Mouse (Mus musculus): ENCODE data around the gene Unc93a. TPM values are rescaled to one million over a fixed set of nuclear protein-coding genes. Genes with fewer than 3 reads are reported as not detected.
"Not testable (repeated sequence)": the region's sequence is repeated elsewhere in the genome, so short reads cannot be mapped to it uniquely, and the experiment has no call there.

Gene Unc93a
- polyA plus RNA-seq (2015; fragmentation: Nextera tagmentation; extraction: Ambion mirVana): 0.09 TPM in 1 of 2 replicates, not detected in the other

DNA sequence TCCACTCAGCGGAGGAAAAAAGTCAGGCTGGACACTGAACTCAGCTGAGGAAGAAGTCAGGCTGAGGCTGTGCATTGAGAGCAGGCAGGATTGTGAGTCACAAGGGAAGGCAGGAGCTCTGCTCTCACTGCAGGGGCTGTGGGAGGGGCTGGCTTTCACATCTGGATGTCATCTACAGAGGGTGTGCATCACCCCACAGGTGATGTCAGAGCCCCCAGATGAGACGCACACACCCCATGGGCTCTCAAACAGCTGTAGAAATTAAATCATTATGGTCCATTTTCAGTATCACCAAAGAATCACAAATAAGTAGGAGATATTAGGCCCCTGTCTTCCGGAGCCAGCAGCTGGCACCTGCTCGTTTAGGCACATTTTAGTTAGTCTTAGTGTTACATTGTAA lies at the start of gene Unc93a:
TSS of gene Unc93a (minus strand) at position 101 of the 400 bp plus-strand sequence.
- not testable (repeated sequence) for H3K4me1 ChIP-seq; H3K4me3 ChIP-seq; H3K27ac ChIP-seq; H3K4me2 ChIP-seq; ATAC-seq; H3K9me3 ChIP-seq (replicated peaks); H3K9ac ChIP-seq; H3K27me3 ChIP-seq; H3K36me3 ChIP-seq (ENCODE audit: poor library complexity, severe bottlenecking)
- 71% methylated on average over 3 of the region's 4 CpGs for WGBS

DNA sequence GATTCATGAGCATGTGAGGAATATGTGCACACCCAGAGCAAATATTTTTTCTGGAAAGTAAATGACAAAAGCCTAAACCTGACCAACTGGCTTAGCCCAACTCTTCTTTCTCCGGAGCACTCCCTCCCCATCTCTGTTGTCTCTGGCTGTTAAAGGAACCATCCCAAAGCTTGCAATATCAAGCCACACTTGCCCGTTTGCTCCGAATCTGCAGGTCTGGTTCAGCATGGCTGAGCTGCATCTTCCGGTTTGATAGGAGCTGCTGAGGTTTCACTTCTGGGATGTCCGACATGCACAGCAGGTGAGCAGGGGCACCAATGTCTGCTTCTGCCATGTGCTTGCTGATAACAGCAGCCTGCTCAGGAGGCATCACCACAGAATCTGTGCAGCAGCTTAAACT lies 48.9 kb upstream of the Unc93a start:
- 91% methylated on average over 5 of the region's 5 CpGs for WGBS
- H3K4me1 ChIP-seq; H3K36me3 ChIP-seq (ENCODE audit: poor library complexity, severe bottlenecking); H3K27me3 ChIP-seq; H3K27ac ChIP-seq; H3K9ac ChIP-seq; H3K4me2 ChIP-seq; ATAC-seq; H3K4me3 ChIP-seq: not testable (repeated sequence)
- peaks cover 45% of the 10 kb centered on the region for H3K9me3 ChIP-seq (replicated peaks)

DNA sequence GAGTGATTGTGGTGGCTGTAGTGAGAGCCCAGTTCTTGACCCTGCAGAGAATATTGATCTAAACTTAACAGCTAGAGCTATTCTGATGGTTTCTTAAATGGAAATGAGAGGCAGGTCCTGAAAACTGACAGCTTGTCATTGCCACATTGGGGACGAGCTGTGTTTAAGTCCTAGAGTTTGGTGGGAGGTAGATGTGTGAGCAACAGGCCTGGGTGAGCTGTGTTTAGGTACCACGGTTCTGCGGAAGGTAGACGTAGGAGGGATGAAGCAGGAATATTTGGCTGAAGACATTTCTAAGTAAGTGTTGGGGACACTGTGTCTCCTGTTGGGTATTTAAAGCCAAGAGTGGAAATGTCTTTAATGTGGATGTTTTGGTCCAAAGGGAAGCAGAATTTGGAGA lies 47.4 kb upstream of the Unc93a start:
- H3K27me3 ChIP-seq; H3K27ac ChIP-seq; H3K9ac ChIP-seq; H3K4me3 ChIP-seq; H3K36me3 ChIP-seq (ENCODE audit: poor library complexity, severe bottlenecking); H3K4me2 ChIP-seq; H3K4me1 ChIP-seq; ATAC-seq: not testable (repeated sequence)
- H3K9me3 ChIP-seq (replicated peaks): peaks cover 38% of the 10 kb centered on the region
- WGBS: 85% methylated on average over 4 of the region's 4 CpGs

DNA sequence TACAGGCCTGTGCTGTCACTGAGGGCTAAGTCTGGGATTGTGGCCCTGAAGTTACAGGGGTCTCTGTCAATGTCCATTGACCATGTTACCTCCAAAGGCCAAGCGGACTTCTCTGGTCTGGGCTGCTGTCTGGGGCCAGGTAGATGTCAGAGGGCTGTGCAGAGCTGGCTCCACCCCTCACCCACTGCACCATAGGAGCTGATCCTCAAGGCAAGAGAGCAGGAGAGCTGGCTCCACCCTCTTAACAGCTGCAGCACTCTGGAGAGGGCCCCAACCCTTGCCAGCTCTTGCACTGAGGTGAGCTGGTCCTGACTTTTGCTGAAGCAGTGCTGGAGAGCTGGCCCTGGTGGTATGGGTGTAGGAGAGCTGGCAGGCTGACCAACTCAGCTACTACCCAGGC lies 46.2 kb upstream of the Unc93a start:
- not testable (repeated sequence) for H3K27ac ChIP-seq; H3K36me3 ChIP-seq (ENCODE audit: poor library complexity, severe bottlenecking); H3K4me1 ChIP-seq; ATAC-seq; H3K27me3 ChIP-seq; H3K9ac ChIP-seq; H3K4me3 ChIP-seq; H3K4me2 ChIP-seq
- WGBS: 55% methylated on average over 1 of the region's 1 CpGs
- peaks cover 33% of the 10 kb centered on the region for H3K9me3 ChIP-seq (replicated peaks)

DNA sequence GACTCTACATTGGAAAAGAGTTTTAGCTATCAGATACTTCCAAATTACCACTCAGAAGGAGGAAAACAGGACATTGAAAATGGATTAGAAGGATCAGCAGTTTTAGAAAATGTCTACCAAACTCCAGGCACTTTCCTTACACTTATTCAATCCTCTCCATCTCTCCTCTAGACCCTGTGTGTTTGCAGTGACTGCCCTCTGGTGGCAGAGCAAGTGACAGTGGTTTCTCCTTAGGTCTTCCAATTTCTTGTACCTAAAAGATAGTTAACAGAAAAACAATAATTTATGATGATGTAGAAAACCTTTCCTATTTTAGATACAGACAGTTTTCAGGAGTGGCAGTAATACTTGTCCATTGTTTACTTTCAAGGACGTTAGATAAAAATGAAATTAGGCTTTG lies 44.0 kb upstream of the Unc93a start:
- peaks cover 13% of the 10 kb centered on the region for H3K9me3 ChIP-seq (replicated peaks)
- 60% methylated on average over 1 of the region's 1 CpGs for WGBS
- not testable (repeated sequence) for H3K4me2 ChIP-seq; H3K4me3 ChIP-seq; H3K4me1 ChIP-seq; ATAC-seq; H3K27ac ChIP-seq; H3K9ac ChIP-seq; H3K27me3 ChIP-seq; H3K36me3 ChIP-seq (ENCODE audit: poor library complexity, severe bottlenecking)

DNA sequence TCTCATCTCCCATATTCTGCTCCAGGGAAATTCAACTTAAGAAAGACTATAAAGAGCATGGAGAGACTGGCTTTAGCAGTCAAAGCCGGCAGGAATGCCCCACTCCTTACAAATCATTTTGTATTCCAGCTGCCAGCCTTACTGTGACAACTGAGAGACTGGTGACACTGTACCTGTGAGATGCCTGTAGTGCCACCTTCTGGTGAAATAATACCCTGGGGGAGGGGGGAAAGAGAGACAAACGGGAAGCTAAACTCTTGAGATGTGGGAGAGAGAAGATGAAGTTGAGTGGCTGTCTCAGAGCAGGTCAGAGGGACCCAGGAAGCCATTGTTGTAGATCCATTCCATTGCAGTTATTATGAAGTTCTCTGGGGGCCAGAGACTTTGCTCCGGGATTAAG lies 42.4 kb upstream of the Unc93a start:
- not testable (repeated sequence) for H3K4me2 ChIP-seq; H3K9me3 ChIP-seq (replicated peaks); H3K9ac ChIP-seq; ATAC-seq; H3K4me1 ChIP-seq; H3K36me3 ChIP-seq (ENCODE audit: poor library complexity, severe bottlenecking); H3K27ac ChIP-seq; H3K4me3 ChIP-seq; H3K27me3 ChIP-seq
- 55% methylated on average over 2 of the region's 3 CpGs for WGBS

DNA sequence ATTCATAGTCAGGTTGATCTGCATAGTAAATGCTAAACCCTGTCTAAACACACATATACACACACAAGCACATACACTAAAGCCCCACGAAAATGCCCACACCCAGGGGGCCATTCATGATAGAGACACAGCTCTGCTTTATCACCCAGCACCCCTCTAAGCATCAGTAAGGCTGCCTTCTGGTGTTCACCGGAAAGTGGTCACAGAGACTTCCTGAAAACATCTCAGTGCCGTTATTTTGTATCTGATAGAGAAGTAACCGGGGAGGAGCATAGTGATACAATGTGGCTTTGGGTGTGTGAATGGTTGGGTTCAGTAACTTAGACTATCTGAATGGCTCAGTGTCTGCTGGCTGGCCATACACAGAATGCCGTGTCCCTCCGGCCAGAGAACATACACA lies 42.0 kb upstream of the Unc93a start:
- H3K4me3 ChIP-seq; H3K9me3 ChIP-seq (replicated peaks); H3K27ac ChIP-seq; H3K27me3 ChIP-seq; ATAC-seq; H3K9ac ChIP-seq; H3K4me2 ChIP-seq; H3K36me3 ChIP-seq (ENCODE audit: poor library complexity, severe bottlenecking); H3K4me1 ChIP-seq: not testable (repeated sequence)
- WGBS: 88% methylated on average over 6 of the region's 6 CpGs

DNA sequence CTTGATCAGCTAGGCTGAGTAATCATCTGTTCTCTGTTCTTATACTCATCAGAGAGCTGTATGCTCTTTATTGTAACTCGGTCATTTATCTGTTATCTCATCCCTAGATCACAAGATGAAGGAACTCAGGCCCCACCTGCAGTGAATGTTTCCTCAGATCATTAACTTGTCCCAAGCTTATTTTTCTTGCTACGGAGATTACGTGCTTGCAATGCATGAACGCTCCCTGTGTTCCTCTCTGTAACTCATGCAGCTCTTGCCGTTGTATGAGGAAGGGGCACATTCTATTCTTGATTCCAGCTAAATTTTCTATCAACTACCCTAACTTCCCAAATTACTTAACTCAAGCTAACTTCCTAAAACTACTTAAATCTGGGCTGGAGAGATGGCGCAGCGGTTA lies 14.5 kb upstream of the Unc93a start:
- not testable (repeated sequence) for H3K27me3 ChIP-seq; H3K4me3 ChIP-seq; H3K36me3 ChIP-seq (ENCODE audit: poor library complexity, severe bottlenecking); ATAC-seq; H3K9ac ChIP-seq; H3K9me3 ChIP-seq (replicated peaks); H3K4me1 ChIP-seq; H3K27ac ChIP-seq; H3K4me2 ChIP-seq
- WGBS: 87% methylated on average over 7 of the region's 7 CpGs

DNA sequence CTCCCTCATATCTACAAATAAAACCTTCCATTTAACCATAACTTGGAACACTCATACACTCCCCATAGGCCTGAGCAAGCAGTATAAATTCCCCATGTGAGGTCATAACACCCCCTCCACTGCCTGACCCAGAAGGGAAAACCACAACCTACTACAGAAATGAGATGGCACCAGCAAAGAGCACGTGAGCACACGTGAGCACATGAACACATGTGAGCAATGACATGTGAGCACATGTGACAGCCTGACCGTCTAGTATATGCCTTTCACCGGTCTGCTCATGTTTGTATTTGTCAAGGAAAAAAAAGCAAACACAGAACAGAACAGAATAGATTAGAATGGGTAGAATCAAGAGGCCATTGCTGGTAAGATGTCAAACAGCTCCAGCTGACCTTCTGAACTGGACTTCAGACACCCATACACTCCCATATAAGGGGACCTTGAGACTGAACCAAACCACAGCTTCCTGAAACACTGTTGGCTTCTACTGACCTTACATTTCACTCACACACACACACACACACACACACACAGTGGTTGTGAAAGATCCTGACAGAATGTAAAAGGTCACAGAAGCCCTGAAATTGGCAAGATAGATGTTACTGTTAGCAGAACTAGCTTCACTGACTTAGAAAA lies 13.1 kb upstream of the Unc93a start:
- H3K4me1 ChIP-seq; H3K4me2 ChIP-seq; H3K9me3 ChIP-seq (replicated peaks); H3K4me3 ChIP-seq; H3K36me3 ChIP-seq (ENCODE audit: poor library complexity, severe bottlenecking); H3K9ac ChIP-seq; H3K27me3 ChIP-seq; H3K27ac ChIP-seq; ATAC-seq: not testable (repeated sequence)
- WGBS: 85% methylated on average over 4 of the region's 4 CpGs

DNA sequence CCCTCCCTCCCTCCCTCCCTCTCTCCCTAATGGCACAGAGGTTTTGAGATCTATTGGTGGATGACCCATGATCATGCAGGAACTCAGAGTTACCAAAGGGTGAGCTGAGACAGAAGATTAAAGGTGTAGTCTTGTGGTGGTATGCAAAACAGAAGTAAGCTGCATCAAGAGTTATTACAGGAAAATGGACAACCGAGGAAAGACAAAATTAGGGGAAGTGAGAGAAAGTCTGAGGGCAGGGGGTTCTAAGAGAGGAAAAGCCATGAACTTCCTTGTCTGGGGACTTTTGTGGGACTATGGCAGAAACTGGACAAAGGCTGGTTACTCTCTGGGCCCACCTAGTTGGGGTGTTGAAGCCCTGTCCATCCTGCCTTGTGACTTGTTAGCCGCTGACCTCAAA lies 11.1 kb upstream of the Unc93a start:
- not testable (repeated sequence) for H3K4me1 ChIP-seq; H3K4me2 ChIP-seq; H3K27ac ChIP-seq; H3K27me3 ChIP-seq; H3K4me3 ChIP-seq; H3K9me3 ChIP-seq (replicated peaks); H3K36me3 ChIP-seq (ENCODE audit: poor library complexity, severe bottlenecking); ATAC-seq; H3K9ac ChIP-seq
- WGBS: no CpG with 5 or more reads among the region's 2 CpGs

DNA sequence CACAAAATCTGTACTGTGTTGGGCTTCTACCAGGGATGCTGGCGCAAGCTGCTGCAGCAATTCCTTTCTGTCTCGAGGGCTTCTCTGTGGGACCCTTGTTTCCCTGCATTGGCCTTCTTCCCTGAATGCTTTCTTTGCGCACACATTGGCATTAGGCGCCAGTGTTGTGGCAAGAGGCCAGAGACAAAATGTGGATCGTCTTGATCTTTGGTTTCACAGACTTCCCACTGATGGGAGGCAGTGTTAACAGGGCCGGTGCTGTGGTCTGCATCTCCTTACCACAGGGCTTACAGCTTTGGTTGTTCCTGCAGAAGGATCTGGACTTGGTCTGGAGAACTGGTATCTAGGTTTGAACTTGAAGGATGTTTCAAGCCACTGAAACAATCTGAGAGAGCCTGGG lies 3.7 kb upstream of the Unc93a start:
- H3K27ac ChIP-seq; H3K27me3 ChIP-seq; H3K4me1 ChIP-seq; ATAC-seq; H3K9me3 ChIP-seq (replicated peaks); H3K36me3 ChIP-seq (ENCODE audit: poor library complexity, severe bottlenecking); H3K4me3 ChIP-seq; H3K4me2 ChIP-seq; H3K9ac ChIP-seq: not testable (repeated sequence)
- 73% methylated on average over 2 of the region's 6 CpGs for WGBS

DNA sequence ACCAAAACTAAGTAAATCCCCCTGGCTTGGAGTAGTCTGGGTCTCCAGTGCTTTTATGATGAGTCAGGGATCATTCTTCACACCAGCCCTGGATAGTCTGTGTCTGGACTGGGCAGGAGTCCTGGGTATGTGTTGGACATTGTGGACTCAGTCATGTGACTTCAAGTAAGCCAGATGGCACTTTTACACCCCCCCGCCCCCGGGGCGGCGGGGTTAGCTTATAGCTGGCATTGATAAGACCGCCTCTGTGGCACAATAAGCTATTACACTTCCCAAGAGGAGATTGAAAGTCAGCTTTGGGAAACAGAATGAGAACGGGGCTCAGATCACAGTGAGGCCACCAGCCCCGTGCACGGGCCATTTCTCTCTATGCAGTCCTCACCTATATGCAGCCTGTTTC lies 742 bp upstream of the Unc93a start:
- not testable (repeated sequence) for H3K4me1 ChIP-seq; H3K27ac ChIP-seq; ATAC-seq; H3K4me3 ChIP-seq; H3K36me3 ChIP-seq (ENCODE audit: poor library complexity, severe bottlenecking); H3K9ac ChIP-seq; H3K27me3 ChIP-seq; H3K4me2 ChIP-seq; H3K9me3 ChIP-seq (replicated peaks)
- WGBS: 89% methylated on average over 8 of the region's 8 CpGs

DNA sequence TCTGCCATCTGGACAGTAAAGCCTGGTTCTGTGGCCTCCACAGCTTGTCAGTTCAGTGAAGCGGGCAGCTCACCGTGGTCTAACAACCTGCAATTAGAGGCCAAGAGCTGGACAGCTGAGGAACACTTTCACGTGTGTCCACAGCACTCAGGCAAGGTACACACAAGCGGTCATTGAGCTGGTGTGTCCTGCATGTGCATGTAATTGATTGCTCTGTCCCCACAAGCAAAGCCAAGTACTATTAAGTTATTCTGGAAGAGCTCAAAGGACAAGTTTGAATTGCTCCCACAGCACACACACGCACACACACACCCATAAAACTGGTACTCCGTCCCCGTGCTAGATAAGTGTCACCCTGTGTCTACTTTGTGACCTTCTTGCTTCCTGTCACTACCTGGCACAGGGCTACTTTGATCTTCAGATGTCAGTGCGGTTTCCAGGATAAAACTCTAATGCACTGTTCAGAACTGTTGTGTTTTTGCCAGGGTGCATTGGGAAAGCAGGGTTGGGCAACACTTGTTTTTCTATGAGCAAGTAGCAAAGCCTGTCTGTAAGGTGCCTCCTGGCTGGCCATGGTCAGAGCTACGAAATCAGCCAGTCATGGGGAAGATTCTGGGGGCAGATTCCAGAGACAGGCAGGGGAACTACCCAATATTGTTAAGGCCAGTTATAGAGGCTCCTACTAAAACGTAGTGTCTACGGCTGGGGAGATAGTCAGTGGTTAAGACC lies 1.7 kb downstream of the Unc93a start:
- H3K27ac ChIP-seq; H3K9ac ChIP-seq; H3K4me1 ChIP-seq; H3K9me3 ChIP-seq (replicated peaks); H3K4me2 ChIP-seq; H3K27me3 ChIP-seq; H3K4me3 ChIP-seq; ATAC-seq; H3K36me3 ChIP-seq (ENCODE audit: poor library complexity, severe bottlenecking): not testable (repeated sequence)
- WGBS: 90% methylated on average over 9 of the region's 11 CpGs

All from forebrain, embryonic 13.5 days (tissue).